Mouse (Mus musculus) granulocyte monocyte progenitor cell, adult 5-6 weeks (primary cell): ENCODE data around the gene Prrg2. TPM values are rescaled to one million over a fixed set of nuclear protein-coding genes. Genes with fewer than 3 reads are reported as not detected.
"Not testable (repeated sequence)": the region's sequence is repeated elsewhere in the genome, so short reads cannot be mapped to it uniquely, and the experiment has no call there.

Source experiments
- ATAC-seq: replicated peaks from 2 replicates; pipeline ENCODE4 v1.8.0; 2016; ENCODE audit warnings: mild to moderate bottlenecking, moderate TSS enrichment, inconsistent platforms; ENCODE audit not compliant: poor library complexity, severe bottlenecking
- total RNA-seq, 2 experiments: library from RNA; stranded (forward) in 1 of 2; stranded (reverse) in 1 of 2; fragments of 200-712, 200-1000 nt in 1 of 2; fragments of >200 nt in 1 of 2; fragmentation: Nextera tagmentation in 1 of 2; gene quantifications; 2 replicates each; pipeline ENCODE4 v1.2.3; 2014 to 2017

Gene Prrg2
- total RNA-seq (2014; fragmentation: Nextera tagmentation) (6.8 and 9.4 TPM in 2 replicates), total RNA-seq (2017) (4.8 and 5.3 TPM in 2 replicates)

GRCm38 (mm10) chr7:45062239-45062835, at the start of gene Prrg2, which contains the start of gene Nosip:
Gene Prrg2 (minus strand): TSS chr7:45062677.
Gene Nosip (plus strand): TSS chr7:45062429.
- ATAC-seq = peak; percentile 95

- ATAC-seq = peak; percentile 30; the same call in 1 of the 2 replicates
Measured at GRCm38 (mm10) chr7:45111940-45112339, 49.5 kb upstream of the Prrg2 start.

DNA sequence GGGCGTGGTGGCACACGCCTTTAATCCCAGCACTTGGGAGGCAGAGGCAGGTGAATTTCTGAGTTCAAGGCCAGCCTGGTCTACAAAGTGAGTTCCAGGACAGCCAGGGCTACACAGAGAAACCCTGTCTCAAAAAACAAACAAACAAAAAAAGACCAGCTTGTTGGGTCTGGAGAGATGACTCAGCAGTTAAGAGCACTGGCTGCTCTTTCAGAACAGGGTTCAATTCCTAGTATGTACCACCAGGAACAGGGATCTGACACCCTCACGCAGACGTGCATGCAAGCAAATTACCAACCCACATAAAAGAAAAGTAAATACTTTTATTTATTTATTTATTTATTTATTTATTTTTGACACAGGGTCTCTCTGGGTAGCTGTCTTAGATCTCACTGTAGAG, 47.6 kb upstream of the Prrg2 start:
- not testable (repeated sequence) for ATAC-seq

- peak; percentile 41 for ATAC-seq
Measured at GRCm38 (mm10) chr7:45107052-45107645, 44.7 kb upstream of the Prrg2 start.

- no peak for ATAC-seq
Measured at GRCm38 (mm10) chr7:45106441-45106840, 44.0 kb upstream of the Prrg2 start.

DNA sequence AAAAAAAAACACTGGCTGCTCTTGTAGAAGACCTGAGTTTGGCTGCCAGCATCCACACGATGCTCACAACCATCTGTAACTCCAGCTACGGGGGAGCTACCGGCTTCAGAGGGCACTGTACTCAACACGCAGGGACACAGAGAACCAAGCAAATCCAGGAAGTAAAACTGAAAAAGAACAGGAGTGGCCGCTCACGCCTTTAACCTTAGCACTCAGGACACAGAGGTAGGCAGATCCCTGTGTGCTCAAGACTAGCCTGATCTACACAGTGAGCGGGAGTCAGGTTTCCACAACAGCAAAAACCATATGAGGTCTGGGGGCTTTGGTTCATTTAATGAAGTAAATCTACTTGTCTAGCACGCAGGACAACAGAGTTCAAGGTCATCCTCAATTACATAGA, 43.0 kb upstream of the Prrg2 start:
- ATAC-seq = no peak

DNA sequence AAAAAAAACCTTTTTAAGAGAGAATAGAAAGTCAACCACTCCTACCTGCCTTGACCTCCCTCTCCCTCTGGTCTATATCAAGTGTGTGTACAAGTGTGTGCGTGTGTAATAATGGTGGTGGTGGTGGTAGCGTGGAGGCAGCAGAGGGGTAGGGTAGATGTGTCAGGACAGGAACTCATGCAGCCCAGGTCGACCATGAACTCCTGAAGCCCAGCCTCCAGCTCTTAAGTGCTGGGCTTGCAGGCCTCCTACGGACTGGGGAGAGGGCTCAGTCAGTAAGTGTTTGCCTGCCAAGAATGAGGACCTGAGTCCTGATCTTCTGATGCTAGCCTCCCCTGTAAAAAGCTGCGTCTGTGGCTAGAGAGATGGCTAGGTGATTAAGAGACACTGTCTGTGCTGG, 42.5 kb upstream of the Prrg2 start:
- no peak for ATAC-seq

DNA sequence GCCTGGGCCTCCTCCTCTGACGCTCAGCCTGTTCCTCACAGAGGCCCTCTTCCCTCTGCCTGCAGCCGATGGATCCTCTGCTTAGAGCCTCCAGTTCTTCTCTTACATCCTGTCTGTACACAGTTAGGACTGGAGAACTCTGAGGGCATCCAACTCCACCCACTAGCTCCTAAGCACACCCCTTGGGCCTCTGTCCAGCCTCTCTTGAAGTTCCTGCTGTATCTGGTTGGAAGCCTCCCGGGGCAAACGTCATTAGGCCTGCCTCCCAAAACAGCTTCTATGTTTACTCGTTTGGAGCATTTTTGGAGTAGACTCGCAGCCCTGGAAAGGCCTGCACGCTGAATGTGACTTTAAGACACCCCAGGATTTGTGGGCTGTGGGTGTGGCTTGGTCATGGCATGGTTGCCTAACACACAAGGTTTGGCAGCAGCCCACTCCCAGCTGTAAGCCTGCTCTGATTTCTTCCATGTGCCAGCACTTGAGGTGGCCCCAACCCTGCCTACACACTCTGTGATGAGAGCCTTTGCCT, 41.2 kb upstream of the Prrg2 start, which contains the start of gene Fcgrt:
Gene Fcgrt (minus strand): TSS at position 200 of the 529 bp plus-strand sequence.
- peak; percentile 83 for ATAC-seq

DNA sequence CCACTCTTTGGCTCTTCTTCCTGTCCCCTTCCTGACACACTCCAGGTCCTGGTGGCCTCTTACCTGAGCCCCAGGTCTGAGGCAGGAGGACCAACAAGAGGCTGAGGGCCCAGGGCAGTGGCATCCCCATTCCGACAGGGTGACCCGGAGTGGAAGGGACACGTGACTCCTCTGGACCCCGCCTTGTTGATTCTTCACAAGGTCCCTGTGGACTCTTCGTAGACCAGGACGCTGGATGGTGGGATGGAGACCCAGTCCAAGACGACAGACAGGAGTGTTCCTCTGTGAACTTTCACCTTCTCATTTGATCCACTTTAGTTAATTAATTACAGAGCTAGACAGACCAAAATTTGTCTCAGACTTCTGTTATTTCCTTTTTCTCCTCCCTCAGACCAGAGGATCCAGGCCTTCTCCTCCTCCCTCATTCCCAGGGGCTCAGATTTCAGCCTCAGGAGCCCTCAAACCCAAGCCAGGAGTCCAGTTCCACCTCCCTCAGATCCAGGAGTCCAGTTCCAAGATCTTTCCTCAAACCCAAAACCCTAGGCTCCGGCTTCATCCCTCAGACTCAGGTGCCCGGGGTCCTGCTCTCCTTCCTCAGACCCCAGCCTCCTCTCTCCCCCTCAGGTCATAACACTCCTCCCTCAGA, 40.6 kb upstream of the Prrg2 start:
- ATAC-seq = no peak

DNA sequence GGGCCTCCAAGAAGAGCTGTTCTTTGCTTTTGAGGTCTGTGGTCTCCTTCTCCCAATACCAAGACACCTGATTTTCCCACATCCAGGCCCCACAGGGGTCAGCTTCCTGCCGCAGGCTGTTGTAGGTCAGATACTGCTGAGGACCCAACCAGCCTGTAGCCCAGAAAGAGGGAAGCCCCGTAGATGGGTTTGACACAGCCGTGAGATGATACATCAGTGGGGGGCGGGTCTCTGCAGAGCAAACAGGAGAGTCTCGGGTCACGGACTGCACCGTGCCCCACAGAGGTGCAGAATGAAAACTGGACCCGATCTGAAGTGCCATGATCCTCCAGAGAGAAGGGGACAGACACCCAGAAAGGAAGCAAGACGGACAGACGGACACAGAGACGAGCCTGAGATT, 40.0 kb upstream of the Prrg2 start:
- ATAC-seq = no peak

DNA sequence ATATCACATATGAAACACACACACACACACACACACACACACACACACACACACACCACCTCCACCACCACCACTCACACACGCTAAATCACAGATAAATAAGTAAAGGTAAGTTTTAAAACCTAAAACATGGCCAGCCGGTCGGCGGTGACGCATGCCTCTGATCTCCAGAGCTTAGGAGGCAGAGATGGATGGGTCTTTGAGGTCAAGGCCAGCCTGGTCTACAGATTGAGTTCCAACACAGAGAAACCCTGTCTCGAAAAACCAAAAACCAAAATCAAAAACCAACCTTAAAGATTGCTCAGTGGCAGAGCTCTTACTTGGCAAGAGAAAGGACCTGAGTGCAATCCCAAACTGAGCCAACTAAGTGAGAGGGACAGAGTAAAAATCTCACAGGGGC, 37.6 kb upstream of the Prrg2 start:
- no peak for ATAC-seq

- no peak for ATAC-seq
Measured at GRCm38 (mm10) chr7:45098541-45099240, 36.2 kb upstream of the Prrg2 start.

DNA sequence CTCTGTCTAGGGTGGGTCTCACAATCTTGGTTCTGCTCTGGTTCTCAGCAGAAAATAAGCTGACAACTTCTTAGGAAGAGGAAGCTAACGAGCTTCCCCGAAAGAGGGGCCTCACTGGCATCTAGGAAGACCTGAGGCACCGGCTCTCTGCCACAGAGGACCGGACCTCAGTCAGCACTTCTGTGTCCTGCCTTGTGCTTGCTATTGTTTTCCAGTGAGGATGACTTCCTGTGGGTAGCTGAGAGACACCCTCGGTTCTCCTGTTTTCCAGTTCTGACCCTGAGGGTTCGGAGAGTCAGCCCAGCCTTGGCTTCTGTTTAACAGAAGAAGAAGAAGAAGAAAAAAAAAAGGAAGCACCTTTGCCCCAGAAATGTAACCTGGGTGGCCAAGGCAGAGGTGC, 35.0 kb upstream of the Prrg2 start:
- ATAC-seq = no peak

DNA sequence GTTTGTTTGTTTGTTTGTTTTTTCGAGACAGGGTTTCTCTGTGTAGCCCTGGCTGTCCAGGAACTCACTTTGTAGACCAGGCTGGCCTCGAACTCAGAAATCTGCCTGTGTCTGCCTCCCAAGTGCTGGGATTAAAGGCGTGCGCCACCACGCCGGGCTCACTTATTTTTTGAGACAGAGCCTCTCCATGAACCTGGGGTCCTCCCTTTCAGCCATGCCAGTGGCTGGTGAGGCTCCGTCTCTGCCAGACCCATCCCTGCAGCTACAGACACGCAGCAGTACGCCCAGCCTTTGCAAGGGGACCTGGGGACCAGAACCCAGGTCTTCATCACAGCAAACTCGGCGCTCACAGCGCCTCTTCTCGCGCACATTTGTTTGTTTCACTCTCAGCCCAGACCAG, 33.5 kb upstream of the Prrg2 start:
- ATAC-seq = not testable (repeated sequence)

GRCm38 (mm10) chr7:45095367-45095766, 32.9 kb upstream of the Prrg2 start:
- ATAC-seq = peak; percentile 12

DNA sequence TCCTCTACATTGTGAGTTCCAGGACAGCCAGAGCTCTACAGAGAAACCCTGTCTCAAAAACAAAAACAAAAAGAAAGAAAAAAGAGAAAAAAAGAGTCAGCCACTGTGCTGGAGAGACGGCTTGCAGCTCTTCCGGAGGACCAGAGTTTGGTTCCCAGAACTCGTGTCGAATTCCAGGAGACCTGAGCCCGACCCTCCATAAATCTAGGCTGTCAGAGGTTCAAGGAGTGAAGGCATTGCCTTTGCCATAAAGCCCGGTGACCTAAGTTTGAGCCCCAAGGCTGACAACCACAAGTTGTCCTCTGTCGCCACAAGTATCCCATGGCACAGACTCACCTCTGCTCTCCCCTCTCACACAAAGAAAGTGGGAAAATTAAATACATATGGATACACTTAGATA, 31.6 kb upstream of the Prrg2 start:
- ATAC-seq = no peak

- no peak for ATAC-seq
Measured at GRCm38 (mm10) chr7:45093516-45093905, 31.0 kb upstream of the Prrg2 start.

DNA sequence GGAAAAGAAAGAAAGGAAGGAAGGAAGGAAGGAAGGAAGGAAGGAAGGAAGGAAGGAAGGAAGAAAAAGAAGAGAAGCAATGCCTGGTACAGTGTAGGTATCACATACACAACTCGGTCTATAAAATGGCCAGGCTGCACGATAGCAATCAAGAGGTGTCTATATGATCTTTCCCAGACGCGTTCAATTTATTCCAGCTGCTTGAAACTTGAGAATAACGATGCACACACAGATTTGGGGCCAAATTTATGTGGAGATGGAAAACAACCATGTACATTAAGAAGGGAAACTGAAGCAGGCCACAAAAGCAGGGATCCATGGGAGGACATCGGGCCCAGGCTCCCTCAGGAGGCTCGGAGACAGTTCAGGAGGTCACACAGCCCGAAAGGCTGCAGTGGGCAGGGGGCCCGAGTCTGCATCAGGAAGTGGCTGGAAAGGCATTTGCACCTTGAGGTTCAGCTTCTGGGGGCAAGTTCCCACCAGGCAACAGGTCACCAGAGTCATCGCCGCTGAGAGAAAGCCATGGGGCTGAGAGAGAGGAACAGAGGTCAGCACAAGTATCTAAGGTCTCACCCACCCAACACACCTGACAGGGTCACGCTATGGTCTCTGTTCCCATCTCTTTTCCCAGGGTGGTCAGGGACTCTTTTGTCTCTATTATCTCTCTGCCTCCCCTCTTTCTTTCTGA, 30.5 kb upstream of the Prrg2 start:
- no peak for ATAC-seq

DNA sequence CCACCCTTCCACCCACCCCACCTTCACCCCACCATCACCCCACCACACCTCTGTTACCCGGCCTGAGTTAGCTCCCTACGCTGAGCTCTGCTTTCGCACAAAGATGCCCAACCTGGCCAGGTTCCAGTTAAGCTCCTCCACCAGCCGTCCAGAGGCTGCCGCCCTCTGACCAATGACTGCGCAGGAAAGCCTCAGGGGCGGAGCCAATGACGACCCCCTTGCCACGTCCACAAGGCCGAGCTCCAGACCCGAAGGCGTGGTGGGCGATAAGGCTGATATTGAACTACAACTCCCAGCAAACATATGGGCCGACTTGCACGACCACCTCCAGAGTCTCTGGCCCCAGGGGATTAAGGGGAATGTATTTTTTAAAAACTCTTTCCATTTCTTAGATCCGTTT, 29.6 kb upstream of the Prrg2 start, which contains the start of gene Rcn3:
Gene Rcn3 (minus strand): TSS at position 174 of the 400 bp plus-strand sequence.
- peak; percentile 50 for ATAC-seq
